Mouse (Mus musculus) thymus, adult 2 months (tissue): ENCODE results near the gene Epha5.

Experiments
- CTCF ChIP-seq: fragments of 200-500 bp; IDR thresholded peaks from 2 replicates; pipeline ENCODE4 v1.5.1; 2012; ENCODE audit warnings: mild to moderate bottlenecking, control low read depth, low read length, moderate library complexity, borderline replicate concordance; ENCODE audit not compliant: control insufficient read depth, poor library complexity, insufficient read depth; ENCODE audit errors: extremely low read depth
- POLR2A ChIP-seq: fragments of 200-500 bp; IDR thresholded peaks from 2 replicates; pipeline ENCODE4 v1.6.1; 2012; ENCODE audit warnings: mild to moderate bottlenecking, low read length, control low read depth, moderate library complexity; ENCODE audit not compliant: control insufficient read depth, poor library complexity, insufficient read depth; ENCODE audit errors: extremely low read depth

DNA sequence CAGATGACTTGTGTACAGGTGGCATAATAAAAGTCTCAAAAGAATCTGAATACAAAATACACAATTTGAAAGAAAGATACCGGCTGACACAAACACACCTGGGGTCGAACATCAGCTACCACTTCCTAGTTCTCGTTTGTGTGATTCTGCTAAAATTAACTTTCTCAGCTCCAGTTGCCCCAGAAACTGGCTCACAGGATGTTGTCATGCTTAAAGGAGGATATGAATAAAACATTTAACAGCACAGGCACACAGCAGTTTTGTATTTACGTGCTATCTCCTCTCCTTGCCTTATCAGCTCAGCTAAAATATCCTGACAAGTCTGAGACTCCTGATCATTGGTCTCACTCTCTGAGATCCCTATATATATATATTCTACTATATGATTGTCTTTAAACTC is 99.3 kb downstream of the Epha5 start:
- no peak for TF ChIP-seq POLR2A
- TF ChIP-seq CTCF: no peak
